Mouse (Mus musculus) heart, embryonic 16.5 days (tissue): ENCODE data around the gene Plek. TPM values are rescaled to one million over a fixed set of nuclear protein-coding genes. Genes with fewer than 3 reads are reported as not detected.
"Not testable (repeated sequence)": the region's sequence is repeated elsewhere in the genome, so short reads cannot be mapped to it uniquely, and the experiment has no call there.

Source experiments
- ATAC-seq: fragments of 200-750 bp; cut with Nextera tagmentation; replicated peaks from 2 replicates; pipeline ENCODE4 v1.8.0; 2017; ENCODE audit warnings: moderate number of reproducible peaks; ENCODE audit not compliant: insufficient read depth, low FRiP score; ENCODE audit errors: extremely low read depth
- H3K27ac ChIP-seq: fragments of 300-500 bp; sonication (generic); 2 replicates; pipeline ENCODE4 v1.5.1; 2014; ENCODE audit warnings: mild to moderate bottlenecking, low read length, control low read depth, moderate library complexity
- H3K27me3 ChIP-seq: fragments of 300-500 bp; sonication (generic); 2 replicates; pipeline ENCODE4 v1.6.1; 2014; ENCODE audit warnings: low read length, mixed read lengths; ENCODE audit not compliant: control insufficient read depth, insufficient read depth
- H3K36me3 ChIP-seq: fragments of 300-500 bp; sonication (generic); 2 replicates; pipeline ENCODE4 v1.6.1; 2014; ENCODE audit not compliant: control insufficient read depth, insufficient read depth
- H3K4me1 ChIP-seq: fragments of 300-500 bp; sonication (generic); 2 replicates; pipeline ENCODE4 v1.6.1; 2014; ENCODE audit warnings: low read length, mixed read lengths; ENCODE audit not compliant: control insufficient read depth, insufficient read depth
- H3K4me2 ChIP-seq: fragments of 300-500 bp; sonication (generic); 2 replicates; pipeline ENCODE4 v1.6.1; 2014; ENCODE audit warnings: low read depth, mild to moderate bottlenecking, control low read depth, low read length
- H3K4me3 ChIP-seq: fragments of 300-500 bp; sonication (generic); 2 replicates; pipeline ENCODE4 v1.5.1; 2014; ENCODE audit warnings: mild to moderate bottlenecking, control low read depth, low read length
- H3K9ac ChIP-seq: fragments of 300-500 bp; sonication (generic); 2 replicates; pipeline ENCODE4 v1.6.1; 2014; ENCODE audit warnings: low read length, control low read depth
- H3K9me3 ChIP-seq: fragments of 300-500 bp; sonication (generic); replicated peaks from 2 replicates; pipeline ENCODE4 v1.6.1; 2016; ENCODE audit warnings: low read length; ENCODE audit not compliant: control insufficient read depth
- WGBS: fragments of 180-500 bp; shearing (Covaris S2); extraction: QIAGEN DNeasy Blood & Tissue Kit; methylation state at CpG from one replicate; pipeline ENCODE4 v1.1.7; 2014; 5-methylcytosine and 5-hydroxymethylcytosine counted together
- polyA plus RNA-seq: library from polyadenylated mRNA; unstranded; fragments of >200 nt; fragmentation: Nextera tagmentation; extraction: Ambion mirVana; gene quantifications from 2 replicates; pipeline ENCODE4 v1.2.1, GENCODE M21; 2015

Plek gene
- polyA plus RNA-seq: 2.3 and 3.0 TPM in 2 replicates

- Histone ChIP-seq H3K9ac (peak within 1 kb of the TSS; percentile 76), H3K27ac (peak within 1 kb of the TSS; percentile 75), H3K4me1 (no peaks in the 10 kb centered on the region), H3K4me2 (peak within 1 kb of the TSS; percentile 79), H3K27me3 (no peaks in the 10 kb centered on the region), H3K4me3 (peak within 1 kb of the TSS; percentile 62), H3K36me3 (no peaks in the 10 kb centered on the region), H3K9me3 (no peaks in the 10 kb centered on the region)
- WGBS: under 1% methylated on average over 37 of the region's 38 CpGs
- ATAC-seq: peak; percentile 81
Observed at GRCm38 (mm10) chr11:17051545-17052475, at the start of gene Plek, which contains the start of gene Cnrip1. Plek (minus strand) TSS chr11:17052381. Cnrip1 (plus strand) TSS chr11:17051586.

GRCm38 (mm10) chr11:17086106-17086505, 33.9 kb upstream of the Plek start:
- Histone ChIP-seq H3K9me3 (no peaks in the 10 kb centered on the region), H3K4me1 (peaks cover 7% of the 10 kb centered on the region), H3K9ac (no peak overlapping the region), H3K36me3 (no peaks in the 10 kb centered on the region), H3K27me3 (no peaks in the 10 kb centered on the region), H3K27ac (no peak overlapping the region), H3K4me3 (no peak overlapping the region), H3K4me2 (no peak overlapping the region)
- ATAC-seq: peak; percentile 60; the same call in 1 of the 2 replicates
- WGBS: 22% methylated on average over 5 of the region's 5 CpGs

GRCm38 (mm10) chr11:17083866-17084265, 31.7 kb upstream of the Plek start:
- no peak overlapping the region for H3K4me3 ChIP-seq
- H3K27ac ChIP-seq: no peak overlapping the region
- H3K4me1 ChIP-seq: peaks cover 7% of the 10 kb centered on the region
- no peak overlapping the region for H3K4me2 ChIP-seq
- H3K9ac ChIP-seq: no peak overlapping the region
- WGBS: 29% methylated on average over 1 of the region's 1 CpGs
- H3K36me3 ChIP-seq: no peaks in the 10 kb centered on the region
- no peaks in the 10 kb centered on the region for H3K27me3 ChIP-seq
- ATAC-seq: 0 out of 2 replicates have a peak, but pooled peaks have one; percentile 32
- H3K9me3 ChIP-seq: no peaks in the 10 kb centered on the region

GRCm38 (mm10) chr11:17083455-17083854, 31.3 kb upstream of the Plek start:
- WGBS: 82% methylated on average over 3 of the region's 3 CpGs
- Histone ChIP-seq H3K36me3 (no peaks in the 10 kb centered on the region), H3K27me3 (no peaks in the 10 kb centered on the region), H3K4me3 (no peak overlapping the region), H3K4me2 (no peak overlapping the region), H3K27ac (no peak overlapping the region), H3K4me1 (peaks cover 7% of the 10 kb centered on the region), H3K9ac (no peak overlapping the region), H3K9me3 (no peaks in the 10 kb centered on the region)
- ATAC-seq: no peak

- 0 out of 2 replicates have a peak, but pooled peaks have one; percentile 37 for ATAC-seq
- Histone ChIP-seq H3K4me3 (no peak overlapping the region), H3K4me2 (no peak overlapping the region), H3K27me3 (no peaks in the 10 kb centered on the region), H3K9me3 (no peaks in the 10 kb centered on the region), H3K27ac (no peak overlapping the region), H3K9ac (no peak overlapping the region), H3K36me3 (no peaks in the 10 kb centered on the region), H3K4me1 (peaks cover 7% of the 10 kb centered on the region)
- WGBS: 49% methylated on average over 2 of the region's 2 CpGs
Observed at GRCm38 (mm10) chr11:17082953-17083352, 30.8 kb upstream of the Plek start.

GRCm38 (mm10) chr11:17082086-17082485, 29.9 kb upstream of the Plek start:
- no peak for ATAC-seq
- Histone ChIP-seq H3K4me1 (peaks cover 7% of the 10 kb centered on the region), H3K4me3 (no peak overlapping the region), H3K4me2 (no peak overlapping the region), H3K27ac (no peak overlapping the region), H3K27me3 (no peaks in the 10 kb centered on the region), H3K9ac (no peak overlapping the region), H3K36me3 (no peaks in the 10 kb centered on the region), H3K9me3 (no peaks in the 10 kb centered on the region)
- WGBS: 55% methylated on average over 3 of the region's 3 CpGs

GRCm38 (mm10) chr11:17075656-17076055, 23.5 kb upstream of the Plek start:
- no peak overlapping the region for H3K9ac ChIP-seq
- H3K4me2 ChIP-seq: no peak overlapping the region
- H3K27me3 ChIP-seq: no peaks in the 10 kb centered on the region
- no peak overlapping the region for H3K4me3 ChIP-seq
- no peaks in the 10 kb centered on the region for H3K9me3 ChIP-seq
- no peaks in the 10 kb centered on the region for H3K4me1 ChIP-seq
- WGBS: 80% methylated on average over 2 of the region's 2 CpGs
- H3K36me3 ChIP-seq: no peaks in the 10 kb centered on the region
- ATAC-seq: no peak
- H3K27ac ChIP-seq: no peak overlapping the region

GRCm38 (mm10) chr11:17069360-17069759, 17.2 kb upstream of the Plek start:
- H3K9ac ChIP-seq, H3K27ac ChIP-seq, H3K27me3 ChIP-seq, H3K9me3 ChIP-seq, ATAC-seq, H3K4me2 ChIP-seq, H3K4me3 ChIP-seq, H3K4me1 ChIP-seq, H3K36me3 ChIP-seq: not testable (repeated sequence)
- WGBS: 85% methylated on average over 2 of the region's 2 CpGs

GRCm38 (mm10) chr11:17052476-17053049, 382 bp upstream of the Plek start:
- peak overlapping the region; percentile 79 for H3K4me2 ChIP-seq
- no peaks in the 10 kb centered on the region for H3K9me3 ChIP-seq
- H3K27ac ChIP-seq: no peak overlapping the region
- H3K4me3 ChIP-seq: peak overlapping the region; percentile 62
- no peaks in the 10 kb centered on the region for H3K36me3 ChIP-seq
- H3K27me3 ChIP-seq: no peaks in the 10 kb centered on the region
- no peak for ATAC-seq
- whole genome bisulfite sequencing: 18% methylated on average over 6 of the region's 6 CpGs
- no peaks in the 10 kb centered on the region for H3K4me1 ChIP-seq
- H3K9ac ChIP-seq: peak overlapping the region; percentile 76
